Mouse (Mus musculus) G1E (cell line): Measurements from ENCODE around the gene Man2a2.

ENCODE experiments used
- CTCF ChIP-seq: IDR thresholded peaks from 2 replicates; pipeline ENCODE4 v1.5.1; 2012; ENCODE audit warnings: low read depth, low read length, inconsistent platforms, mixed read lengths
- GATA1 ChIP-seq: IDR thresholded peaks from 2 replicates; pipeline ENCODE4 v1.6.1; 2012; ENCODE audit warnings: borderline replicate concordance, low read length, inconsistent platforms, mixed read lengths
- GATA2 ChIP-seq: IDR thresholded peaks from 2 replicates; pipeline ENCODE4 v1.6.1; 2012; ENCODE audit warnings: low read depth, low read length, inconsistent platforms, borderline replicate concordance
- POLR2AphosphoS5 ChIP-seq: IDR thresholded peaks from 2 replicates; pipeline ENCODE4 v1.6.1; 2012; ENCODE audit warnings: low read depth, low read length, inconsistent platforms; ENCODE audit not compliant: insufficient replicate concordance
- TAL1 ChIP-seq: conservative IDR thresholded peaks from 2 replicates; pipeline ENCODE4 v1.6.1; 2012; ENCODE audit warnings: low read depth, low read length, inconsistent platforms, mixed read lengths

DNA sequence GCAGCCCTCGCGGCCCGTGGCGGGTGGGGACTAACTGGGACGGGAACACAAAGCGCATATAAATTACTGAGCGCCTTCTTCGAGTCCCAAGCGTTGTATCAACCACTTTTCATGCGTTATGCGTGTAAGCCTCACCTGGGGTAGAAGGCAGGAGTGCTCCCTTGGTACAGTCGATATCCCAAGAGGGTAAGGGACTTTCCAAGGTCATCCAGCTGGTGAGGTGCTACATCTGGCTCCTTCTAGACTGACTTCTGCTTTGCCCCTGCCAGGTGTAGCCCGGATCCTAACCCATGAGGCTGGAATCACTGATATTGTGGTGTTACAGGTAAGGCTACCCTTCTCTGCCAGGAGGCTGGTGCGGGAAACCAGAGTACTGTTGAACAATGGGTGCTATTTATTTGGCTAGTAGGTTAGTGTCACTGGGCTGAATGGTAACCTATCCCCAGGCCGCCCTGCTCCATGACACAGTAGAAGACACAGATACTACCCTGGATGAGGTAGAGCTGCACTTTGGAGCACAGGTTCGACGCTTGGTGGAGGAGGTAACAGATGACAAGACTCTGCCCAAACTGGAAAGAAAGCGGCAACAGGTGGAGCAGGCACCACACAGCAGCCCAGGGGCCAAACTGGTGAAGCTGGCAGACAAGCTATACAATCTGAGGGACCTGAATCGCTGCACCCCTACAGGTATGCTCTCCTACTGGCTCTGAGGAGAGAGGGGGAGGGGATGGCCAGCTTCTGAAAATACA lies 27.7 kb downstream of the Man2a2 start:
- no peak for TF ChIP-seq CTCF
- no peak for TF ChIP-seq GATA1
- no peak for TF ChIP-seq GATA2
- no peak for TF ChIP-seq POLR2AphosphoS5
- TF ChIP-seq TAL1 = no peak
